In the genomic region with DNA sequence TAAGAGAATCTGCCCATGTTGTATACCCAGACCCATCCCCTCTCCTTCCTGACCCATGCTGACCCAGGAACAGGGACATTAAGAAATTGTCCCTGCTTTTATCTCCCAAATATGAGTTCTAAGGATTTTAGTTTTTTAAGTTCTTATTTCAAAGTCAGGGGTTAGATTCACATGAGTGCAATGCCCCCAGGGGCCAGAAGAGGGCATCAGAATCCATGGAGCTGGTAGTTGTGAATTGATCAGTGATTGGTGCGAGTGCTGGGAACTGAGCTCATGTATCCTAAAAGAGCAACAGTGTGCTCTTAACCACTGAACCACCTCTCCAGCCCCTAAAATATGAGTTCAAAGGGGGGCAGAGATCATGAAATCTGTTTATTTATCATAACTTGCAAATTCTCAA, we compare ENCODE assay signal across 15 mouse cellular contexts.
A peak's percentile ranks its signal among the peaks of the same experiment; 100 is the strongest.
DNase-seq lines count a peak whose midpoint lies in the region; ATAC-seq and TF ChIP-seq lines count a peak whose summit lies in the region.
"Had no signal": no experiment of that assay in that cellular context is flagged by ENCODE, and none has a peak within 500 bp of the region (broad histone marks: within the 10 kb centered on the region; RNA-seq: fewer than 3 reads in every experiment).

No protein-coding gene starts in this region.

- TF ChIP-seq EP300 in heart, adult 2 months (IDR thresholded peaks at IDR 0.05; ENCODE audit: insufficient read depth, low read depth, low read length): no peak
- no peak for TF ChIP-seq EP300 in liver, embryonic 14.5 days (IDR thresholded peaks at IDR 0.05; ENCODE audit: low read depth)

- no peak overlapping the region for H3K4me2 ChIP-seq in liver, embryonic 14.5 days (ENCODE audit: low read depth)
- H3K4me2 ChIP-seq in liver, embryonic 11.5 days: no peak overlapping the region
- H3K4me2 ChIP-seq: liver, embryonic 13.5 days; neural tube, embryonic 12.5 days had no signal

- intact Hi-C loops in heart, adult 2 months (cut with DNase I): no loop called here
- intact Hi-C loops in heart, postnatal 14 days (cut with DNase I): no loop called here

- TF ChIP-seq POLR2A in heart, adult 2 months (IDR thresholded peaks at IDR 0.05; ENCODE audit: insufficient read depth, low read depth, low read length): no peak
- no peak for TF ChIP-seq POLR2A in brain, embryonic 14.5 days (IDR thresholded peaks at IDR 0.05; ENCODE audit: borderline replicate concordance, extremely low read depth, insufficient read depth, insufficient read length, poor library complexity, severe bottlenecking)

- no peak overlapping the region for H3K27ac ChIP-seq in heart, adult 2 months
- no peak overlapping the region for H3K27ac ChIP-seq in liver, embryonic 14.5 days
- H3K27ac ChIP-seq in liver, embryonic 11.5 days (ENCODE audit: low read depth, low read length): no peak overlapping the region
- no peak overlapping the region for H3K27ac ChIP-seq in ES-E14 (ENCODE audit: insufficient read depth, low read depth, low read length, poor library complexity, severe bottlenecking)
- H3K27ac ChIP-seq: liver, embryonic 13.5 days; midbrain, embryonic 10.5 days; neural tube, embryonic 12.5 days had no signal

- H3K9me3 ChIP-seq in liver, embryonic 14.5 days (ENCODE audit: control insufficient read depth, low read length): no peaks in the 10 kb centered on the region
- no peaks in the 10 kb centered on the region; the same call in 1 of the 2 replicates for H3K9me3 ChIP-seq in liver, embryonic 11.5 days (ENCODE audit: control insufficient read depth, low read length)
- H3K9me3 ChIP-seq in ES-E14 (ENCODE audit: control insufficient read depth, insufficient read depth, low read depth, low read length): no peaks in the 10 kb centered on the region
- H3K9me3 ChIP-seq: liver, embryonic 13.5 days; midbrain, embryonic 10.5 days had no signal

- TF ChIP-seq CTCF in heart, adult 2 months (IDR thresholded peaks at IDR 0.05): peak; percentile 63
- peak; percentile 28; the same call in 1 of the 2 replicates for TF ChIP-seq CTCF in liver, embryonic 14.5 days (IDR thresholded peaks at IDR 0.05; ENCODE audit: low read depth)
- peak; percentile 46; the same call in 1 of the 2 replicates for TF ChIP-seq CTCF in brain, embryonic 14.5 days (IDR thresholded peaks at IDR 0.05; ENCODE audit: borderline replicate concordance, extremely low read depth, insufficient read depth, insufficient read length)

- H3K27me3 ChIP-seq in heart, adult 2 months (ENCODE audit: control insufficient read depth, insufficient read depth, low read length): no peaks in the 10 kb centered on the region
- H3K27me3 ChIP-seq in liver, embryonic 14.5 days (ENCODE audit: control insufficient read depth, insufficient read depth, low read length): no peaks in the 10 kb centered on the region
- no peaks in the 10 kb centered on the region for H3K27me3 ChIP-seq in liver, embryonic 11.5 days (replicated peaks; ENCODE audit: control insufficient read depth, insufficient read depth, low read length)
- H3K27me3 ChIP-seq: liver, embryonic 13.5 days; neural tube, embryonic 12.5 days had no signal

- WGBS in heart, adult 2 months: 75% methylated on average over 1 of the region's 1 CpGs
- 50% methylated on average over 1 of the region's 1 CpGs for WGBS in liver, embryonic 14.5 days (ENCODE audit: insufficient replicate concordance)
- 76% methylated on average over 1 of the region's 1 CpGs for WGBS in liver, embryonic 11.5 days

- no peak for DNase-seq in heart, adult 2 months
- DNase-seq in heart, postnatal 14 days: no peak
- no peak for DNase-seq in liver, embryonic 14.5 days (ENCODE audit: low read depth in 3 of 3, low spot score in 3 of 3)
- DNase-seq in liver, embryonic 11.5 days (ENCODE audit: low spot score): no peak
- peak; percentile 47 for DNase-seq in ES-E14 (ENCODE audit: low read depth, low spot score)
- no peak for DNase-seq in brain, embryonic 14.5 days (ENCODE audit: low read depth)
- no peak for DNase-seq in thymus, postnatal 25 days
- DNase-seq: liver, embryonic 13.5 days; retina, postnatal 1 day; spleen, adult 18-20 months had no signal

- in situ Hi-C loops in ES-E14 (cut with MboI; ENCODE audit: low sequenced_read_pairs in 2 of 2, unreplicated experiment in 2 of 2): loop anchor here in 1 of 2 experiments (10.0 kb wide), 1 partner anchor 555 kb away; no protein-coding TSS in a partner anchor

- H3K4me1 ChIP-seq in heart, adult 2 months (ENCODE audit: control insufficient read depth, insufficient read depth, low read length): no peaks in the 10 kb centered on the region
- no peaks in the 10 kb centered on the region for H3K4me1 ChIP-seq in liver, embryonic 14.5 days (replicated peaks; ENCODE audit: control insufficient read depth in 2 of 2, insufficient read depth in 2 of 2, low read length in 1 of 2)
- no peaks in the 10 kb centered on the region for H3K4me1 ChIP-seq in liver, embryonic 11.5 days (replicated peaks; ENCODE audit: control insufficient read depth, insufficient read depth, low read length)
- H3K4me1 ChIP-seq in ES-E14 (ENCODE audit: control insufficient read depth in 2 of 2, insufficient read depth in 2 of 2, low read length in 2 of 2, poor library complexity in 1 of 2): no peaks in the 10 kb centered on the region
- H3K4me1 ChIP-seq: liver, embryonic 13.5 days; midbrain, embryonic 10.5 days; neural tube, embryonic 12.5 days had no signal

- no peak overlapping the region for H3K9ac ChIP-seq in heart, adult 2 months (ENCODE audit: low read depth, low read length)
- no peak overlapping the region for H3K9ac ChIP-seq in liver, embryonic 14.5 days (replicated peaks)
- H3K9ac ChIP-seq in liver, embryonic 11.5 days (ENCODE audit: low read depth, low read length): no peak overlapping the region
- no peak overlapping the region for H3K9ac ChIP-seq in ES-E14 (ENCODE audit: insufficient read depth, low read depth, low read length, poor library complexity, severe bottlenecking)
- H3K9ac ChIP-seq: liver, embryonic 13.5 days; neural tube, embryonic 12.5 days had no signal

- no peaks in the 10 kb centered on the region for H3K79me2 ChIP-seq in heart, adult 2 months (replicated peaks; ENCODE audit: control insufficient read depth, insufficient read depth, low read length)

- no peaks in the 10 kb centered on the region for H3K36me3 ChIP-seq in heart, adult 2 months (ENCODE audit: control insufficient read depth, insufficient read depth, low read length)
- no peaks in the 10 kb centered on the region for H3K36me3 ChIP-seq in liver, embryonic 14.5 days (replicated peaks; ENCODE audit: control insufficient read depth, insufficient read depth, low read depth)
- no peaks in the 10 kb centered on the region for H3K36me3 ChIP-seq in liver, embryonic 11.5 days (ENCODE audit: control insufficient read depth, insufficient read depth, low read length)
- no peaks in the 10 kb centered on the region for H3K36me3 ChIP-seq in ES-E14 (ENCODE audit: control insufficient read depth, insufficient read depth, low read length, poor library complexity, severe bottlenecking)
- H3K36me3 ChIP-seq: liver, embryonic 13.5 days; midbrain, embryonic 10.5 days; neural tube, embryonic 12.5 days had no signal

- H3K4me3 ChIP-seq in heart, adult 2 months: no peak overlapping the region
- no peak overlapping the region for H3K4me3 ChIP-seq in liver, embryonic 14.5 days (ENCODE audit: insufficient read depth in 1 of 2, low read depth in 2 of 2, low read length in 2 of 2)
- no peak overlapping the region for H3K4me3 ChIP-seq in liver, embryonic 11.5 days (ENCODE audit: low read depth, low read length)
- H3K4me3 ChIP-seq in ES-E14 (ENCODE audit: insufficient read depth in 1 of 2, low read depth in 1 of 2, low read length in 2 of 2, poor library complexity in 1 of 2, severe bottlenecking in 1 of 2): no peak overlapping the region
- H3K4me3 ChIP-seq: liver, embryonic 13.5 days; midbrain, embryonic 10.5 days; neural tube, embryonic 12.5 days had no signal

- ATAC-seq in liver, embryonic 14.5 days (ENCODE audit: insufficient read depth): no peak
- no peak for ATAC-seq in liver, embryonic 11.5 days (replicated peaks; ENCODE audit: low FRiP score)
- no peak for ATAC-seq in monocyte, adult 5-6 weeks (replicated peaks; ENCODE audit: insufficient number of reproducible peaks, low FRiP score, low TSS enrichment, poor library complexity, severe bottlenecking)
- ATAC-seq: CD4-positive, CD25-positive, alpha-beta regulatory T cell, adult 4 months; forebrain, embryonic 16.5 days had no signal

TF ChIP-seq in ES-E14, 5 proteins besides CTCF, POLR2A, EP300 and RAD21:
- TF ChIP-seq HCFC1 (IDR thresholded peaks at IDR 0.05; ENCODE audit: borderline replicate concordance, insufficient read depth, low read length) (no peak), CHD2 (IDR thresholded peaks at IDR 0.05; ENCODE audit: low read depth, low read length) (no peak), ZC3H11A (IDR thresholded peaks at IDR 0.05; ENCODE audit: borderline replicate concordance, low read depth, low read length) (no peak), MAFK (IDR thresholded peaks at IDR 0.05; ENCODE audit: insufficient read depth, low read depth, low read length) (no peak), ZNF384 (IDR thresholded peaks at IDR 0.05; ENCODE audit: low read depth, low read length) (no peak)
